Mouse (Mus musculus): ENCODE data around the gene Trp53.

Gene Trp53

GRCm38 (mm10) chr11:69632284-69633089, 52.3 kb downstream of the Trp53 start, which contains the start of gene Fxr2:
Fxr2 (plus strand) TSS chr11:69632990.
- TF ChIP-seq GATA4 (IDR thresholded peaks at IDR 0.05; ENCODE audit: insufficient replicate concordance, low read length), result peak; percentile 30; the same call in 1 of the 2 replicates

- TF ChIP-seq GATA4 (IDR thresholded peaks at IDR 0.05; ENCODE audit: insufficient replicate concordance, low read length), result no peak
Observed at GRCm38 (mm10) chr11:69633128-69633866, 53.1 kb downstream of the Trp53 start.

- no peak for TF ChIP-seq GATA4 (IDR thresholded peaks at IDR 0.05; ENCODE audit: insufficient replicate concordance, low read length)
Observed at GRCm38 (mm10) chr11:69635471-69635870, 55.3 kb downstream of the Trp53 start.

Data from liver, adult (tissue).